Mouse (Mus musculus) left cerebral cortex, postnatal 36 days (tissue): ENCODE results near the gene Zfp398. TPM values are rescaled to one million over a fixed set of nuclear protein-coding genes. Genes with fewer than 3 reads are reported as not detected.
"Not testable (repeated sequence)": the region's sequence is repeated elsewhere in the genome, so short reads cannot be mapped to it uniquely, and the experiment has no call there.

ENCODE experiments used
- DNase-seq, 2 experiments: peaks; one replicate each; pipeline ENCODE4 v3.0.0; 2021 to 2022; ENCODE audit warnings: low spot score in 2 of 2, mixed read lengths in 1 of 2
- intact Hi-C: fragments of 180-260 bp; cut with DNase I; formaldehyde crosslinking; loops from one replicate; pipeline ENCODE4 v1.15.1; 2025
- total RNA-seq, 2 experiments: library from RNA; stranded (reverse); gene quantifications; 2 replicates each; pipeline ENCODE4 v1.2.3; 2021

Gene Zfp398
- total RNA-seq, 2 experiments from 2014 or later = 19.9 to 23.0 TPM

DNA sequence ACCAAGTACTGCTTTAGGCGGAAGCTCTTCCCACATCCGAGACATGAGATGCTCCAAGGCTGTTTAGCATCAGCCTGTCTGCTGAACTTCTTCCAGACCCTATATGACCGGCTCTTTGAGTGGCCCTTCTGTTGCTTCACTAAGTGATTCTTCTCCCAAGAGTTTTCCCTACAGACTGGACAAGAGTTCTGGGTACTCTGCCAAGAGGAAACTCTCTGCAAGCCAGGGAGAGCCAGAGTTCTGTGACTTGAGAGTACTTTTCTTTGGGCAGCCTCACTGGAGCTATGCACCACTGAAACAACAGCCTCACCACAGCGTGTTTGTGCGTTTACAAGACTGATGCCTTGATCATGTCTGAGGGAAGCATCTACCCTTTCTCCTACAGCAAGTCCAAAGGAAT is 14.2 kb upstream of the Zfp398 start:
- intact Hi-C loops = no loop called here
- no peak for DNase-seq

DNA sequence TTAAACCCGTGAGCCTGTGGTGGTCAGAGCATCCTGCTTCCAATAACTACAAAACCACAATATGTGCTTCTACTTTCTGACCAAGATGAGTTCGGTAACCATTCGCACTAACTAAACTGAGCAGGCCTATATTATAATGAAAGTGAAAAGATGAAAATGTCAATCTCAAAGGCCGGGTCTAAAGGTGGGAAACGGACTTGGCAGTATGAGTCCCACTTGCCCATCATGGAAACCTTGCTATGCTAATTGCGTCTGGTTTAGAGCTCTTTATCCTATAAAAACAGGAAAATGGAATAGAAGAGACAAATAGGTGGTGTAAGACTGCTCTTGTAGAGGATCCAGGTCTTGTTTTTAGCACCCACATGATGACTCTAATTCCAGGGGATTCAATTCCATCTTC is 13.7 kb upstream of the Zfp398 start:
- intact Hi-C loops = no loop called here
- no peak for DNase-seq

DNA sequence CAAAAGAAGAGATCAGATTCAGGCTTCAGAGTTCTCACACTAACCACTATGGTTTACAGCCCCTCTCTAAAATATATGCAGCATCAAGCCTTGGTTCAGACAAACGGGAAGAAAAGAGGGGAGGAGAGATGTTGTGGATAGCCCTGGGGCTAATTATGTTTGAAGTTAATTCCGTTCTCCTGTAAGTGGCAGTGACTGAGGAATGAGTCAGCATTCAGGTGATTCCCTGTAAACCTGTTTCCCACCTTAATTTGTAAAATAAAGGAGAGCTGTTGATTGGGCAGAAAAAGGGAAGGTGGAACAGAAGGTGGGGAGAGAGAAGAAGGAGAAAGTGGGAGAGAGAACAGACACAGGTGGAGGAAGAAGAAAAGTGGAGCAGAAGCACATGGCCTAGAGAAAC is 11.2 kb upstream of the Zfp398 start:
- intact Hi-C loops = no loop called here
- DNase-seq = no peak

DNA sequence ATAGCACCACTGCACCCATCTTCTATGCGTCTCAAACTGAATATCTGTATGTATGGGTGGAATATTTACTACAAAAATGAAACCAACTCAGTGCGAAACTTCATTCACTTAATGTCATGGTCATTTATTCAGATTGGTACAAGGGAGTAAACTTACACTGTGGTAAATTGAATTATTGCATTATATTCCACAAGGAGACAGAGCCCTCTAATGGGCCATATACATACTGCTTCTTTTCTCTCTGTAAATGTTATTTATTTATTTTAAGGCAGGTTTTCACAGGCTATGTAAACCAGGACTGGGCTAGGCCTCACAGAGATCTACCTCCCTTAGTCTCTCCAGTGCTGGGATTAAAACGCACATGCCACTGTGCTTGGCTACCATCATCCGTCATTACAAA is 8.0 kb upstream of the Zfp398 start:
- DNase-seq = no peak
- intact Hi-C loops = no loop called here

DNA sequence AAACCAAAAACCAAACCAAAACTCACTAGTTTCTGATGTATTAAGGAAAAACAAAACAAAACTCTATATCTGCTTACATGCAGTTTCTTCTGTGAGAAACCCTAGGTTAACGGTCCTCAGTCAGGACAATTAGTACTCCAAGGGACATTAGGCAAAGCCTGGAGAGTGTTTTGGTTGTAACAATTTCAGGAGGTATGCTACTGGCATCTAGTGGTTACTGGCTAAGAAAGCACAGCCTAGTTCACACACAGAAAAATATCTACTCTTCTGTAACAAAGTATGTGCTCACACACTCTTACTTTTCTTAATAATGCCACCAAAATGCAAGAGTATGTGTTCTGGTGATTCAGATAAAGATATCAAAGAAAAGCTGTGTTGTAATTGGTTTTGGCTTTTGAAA is 6.5 kb upstream of the Zfp398 start:
- intact Hi-C loops = no loop called here
- DNase-seq = no peak

DNA sequence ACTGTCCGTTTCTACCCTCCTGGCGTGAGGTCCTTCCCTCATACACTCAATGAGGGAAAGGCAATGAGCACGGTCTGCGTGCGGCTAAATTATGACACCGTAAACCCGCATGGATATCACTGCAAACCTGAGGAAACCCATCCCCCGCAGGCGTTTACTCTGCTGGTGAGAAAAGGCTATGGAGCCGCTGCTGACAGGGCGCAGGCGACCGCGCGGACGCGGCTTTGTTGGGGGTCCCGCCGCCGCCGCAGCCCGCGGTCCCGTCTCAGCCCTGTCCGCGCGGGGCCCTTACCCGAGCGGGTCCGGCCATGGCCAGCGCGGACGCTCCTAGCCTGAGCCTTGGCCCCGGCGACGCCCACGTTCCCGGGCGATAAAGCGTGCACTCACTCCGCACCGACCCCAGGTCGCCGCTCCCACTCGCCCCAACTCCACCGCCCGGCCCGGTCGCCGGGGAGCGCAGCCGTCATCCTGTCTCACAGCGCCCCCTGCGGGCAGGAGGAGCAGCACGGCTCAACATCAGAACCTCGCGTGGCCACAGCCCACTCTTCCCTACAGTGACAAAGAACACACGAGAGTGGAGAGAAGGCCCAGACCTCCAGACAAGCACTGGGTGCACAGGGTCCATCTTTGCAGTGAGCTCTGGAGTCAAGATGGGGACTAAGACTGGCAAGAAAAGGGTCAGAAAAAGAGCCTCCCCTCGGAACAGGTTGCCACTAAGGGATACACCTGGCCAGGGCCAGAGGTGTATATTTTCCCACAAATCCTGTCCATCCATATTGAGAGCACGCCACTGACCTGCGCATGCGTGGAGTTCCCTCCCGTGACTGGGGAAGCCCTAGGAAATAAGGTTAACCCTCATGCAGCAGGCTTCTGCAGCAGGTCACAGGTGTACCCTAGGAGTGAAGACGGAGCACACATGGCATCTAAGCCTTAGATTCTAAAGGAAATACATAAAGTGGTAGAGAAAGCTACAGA is 5.1 kb upstream of the Zfp398 start, which contains the start of gene Zfp786:
Gene Zfp786 (minus strand): TSS at position 764 of the 975 bp plus-strand sequence.
- intact Hi-C loops = no loop called here

DNA sequence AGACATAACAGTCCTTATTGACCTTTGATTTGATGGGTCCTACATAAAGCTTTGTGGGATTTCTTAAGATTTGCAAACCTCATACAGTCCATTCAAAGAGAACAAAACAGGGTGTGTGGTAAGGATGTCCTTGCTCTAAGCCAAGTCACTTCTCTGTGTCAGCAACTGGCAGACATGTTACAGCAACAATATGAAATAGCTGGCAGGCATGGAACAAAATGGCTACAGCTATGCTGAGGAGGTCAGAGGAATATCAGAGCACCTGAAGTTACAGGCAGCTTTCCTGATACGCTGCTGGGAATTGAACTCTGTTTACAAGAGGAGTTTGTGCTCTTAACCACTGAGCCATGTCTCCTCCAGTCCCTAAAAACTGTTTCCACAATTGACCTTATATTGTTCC is 3.2 kb upstream of the Zfp398 start:
- no peak for DNase-seq
- intact Hi-C loops = no loop called here

More for the DNA sequence above, 5.1 kb upstream of the Zfp398 start, which contains the start of gene Zfp786:
- DNase-seq = peak; percentile 91 to 92

DNA sequence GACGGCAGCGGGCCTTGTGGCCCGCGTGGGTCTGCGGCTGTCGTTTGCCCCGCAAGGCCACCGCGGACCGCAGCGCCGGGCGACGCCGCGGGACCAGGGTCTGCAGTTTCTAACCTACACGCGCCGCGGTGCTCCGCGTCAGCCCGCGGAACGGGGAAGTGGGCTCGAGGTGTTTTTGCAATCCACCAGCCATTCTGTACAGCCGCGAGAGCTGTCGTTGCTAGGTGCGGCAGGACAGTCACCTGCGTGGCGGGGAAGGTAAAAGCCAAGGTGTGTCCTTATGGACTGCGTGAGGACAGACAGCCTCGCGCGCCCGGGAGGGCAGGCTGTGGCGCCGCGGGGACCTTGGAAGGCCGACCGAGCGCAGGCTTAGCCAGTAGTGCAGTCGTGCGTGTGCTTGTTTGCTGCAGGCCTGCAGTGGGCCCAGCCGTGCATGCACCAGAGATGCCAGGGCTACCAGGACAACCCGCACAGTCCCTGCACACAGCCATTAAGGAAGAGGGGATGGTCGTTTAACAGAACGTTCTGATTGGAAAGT is 592 bp downstream of the Zfp398 start:
- DNase-seq = peak in 1 of 2 experiments; percentile 66
- intact Hi-C loops = loop anchor here (2.0 to 5.0 kb wide), 2 partner anchors 41 to 47 kb away; partner anchors contain the start of gene Zfp282

DNA sequence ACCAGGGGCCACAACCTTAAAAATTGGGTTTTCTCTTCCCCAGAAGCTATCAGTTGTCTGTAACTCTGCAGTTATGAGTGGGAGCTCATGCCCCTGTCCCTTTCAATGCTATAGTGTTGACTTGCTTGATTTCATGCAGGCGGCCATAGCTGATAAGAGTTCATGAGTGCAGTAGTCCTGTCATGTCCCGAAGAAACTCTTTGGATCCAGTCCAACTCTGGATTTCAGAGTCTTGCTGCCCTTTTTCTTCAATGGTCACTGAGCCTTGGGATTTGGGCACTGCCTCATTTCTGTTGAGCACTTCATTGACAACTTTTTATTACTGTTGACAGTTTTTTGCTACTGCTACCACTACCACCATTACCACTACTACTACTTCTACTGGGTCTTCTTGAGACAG is 2.2 kb downstream of the Zfp398 start:
- no peak for DNase-seq
- intact Hi-C loops = loop anchor here (5.0 kb wide), 1 partner anchor 40 kb away; the partner anchor contains the start of gene Zfp282

DNA sequence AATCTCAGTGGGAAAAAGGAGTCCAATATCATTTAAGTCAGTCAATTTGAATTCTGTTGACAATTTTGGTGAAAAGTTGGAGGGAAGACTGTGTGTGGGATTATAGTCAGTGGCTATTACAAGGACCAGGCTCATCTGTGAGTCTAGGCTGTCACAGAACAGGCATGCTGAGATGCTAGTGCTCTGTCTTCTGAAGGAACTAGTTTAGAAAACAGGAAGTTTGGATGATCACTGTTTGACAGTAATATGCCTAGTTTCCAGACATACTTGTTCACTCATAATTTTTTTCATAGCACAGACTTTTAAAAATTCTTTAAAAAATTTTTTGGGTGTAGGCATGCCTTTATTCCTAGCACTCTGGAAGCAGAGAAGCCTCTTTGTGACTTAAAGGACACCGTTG is 5.6 kb downstream of the Zfp398 start:
- no peak for DNase-seq
- intact Hi-C loops = no loop called here

DNA sequence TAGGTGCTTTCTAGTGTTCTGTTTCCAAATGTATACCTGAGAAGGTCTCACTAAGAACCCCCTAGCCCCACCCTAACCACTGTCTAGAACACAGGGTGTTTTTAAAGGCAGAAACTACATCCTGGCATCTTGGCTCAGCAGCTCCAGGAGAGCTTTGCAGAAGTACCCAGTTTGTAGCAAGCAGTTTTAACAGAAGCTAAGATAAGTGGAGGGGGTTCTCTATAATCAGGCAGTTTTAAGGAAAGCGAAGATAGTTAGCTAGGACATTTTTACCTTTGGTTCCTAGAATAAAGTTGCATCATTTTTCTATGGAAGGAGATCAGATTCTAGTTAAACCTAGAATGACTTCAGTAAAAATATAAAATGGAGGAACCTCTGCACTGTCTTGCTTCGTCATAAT is 6.4 kb downstream of the Zfp398 start:
- intact Hi-C loops = no loop called here
- no peak for DNase-seq

DNA sequence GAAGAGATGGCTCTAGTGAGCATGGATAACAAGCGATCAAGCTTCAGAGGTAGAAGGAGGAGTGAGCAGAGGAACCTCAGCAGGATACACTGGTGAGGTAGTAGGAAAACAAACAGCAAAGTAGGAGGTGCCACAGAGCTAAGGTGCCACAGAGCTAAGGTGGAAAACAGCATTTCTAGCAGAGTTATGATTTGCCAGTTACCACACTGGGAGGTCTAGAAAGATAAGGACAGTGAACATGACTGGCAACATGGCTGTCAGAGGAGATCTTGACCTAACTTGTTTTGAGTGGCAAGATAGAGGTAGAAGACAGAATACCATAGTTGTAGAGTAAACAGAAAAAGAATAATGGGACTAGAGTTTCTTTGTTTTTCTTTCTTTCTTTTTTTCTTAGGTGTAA is 6.9 kb downstream of the Zfp398 start:
- intact Hi-C loops = no loop called here

DNA sequence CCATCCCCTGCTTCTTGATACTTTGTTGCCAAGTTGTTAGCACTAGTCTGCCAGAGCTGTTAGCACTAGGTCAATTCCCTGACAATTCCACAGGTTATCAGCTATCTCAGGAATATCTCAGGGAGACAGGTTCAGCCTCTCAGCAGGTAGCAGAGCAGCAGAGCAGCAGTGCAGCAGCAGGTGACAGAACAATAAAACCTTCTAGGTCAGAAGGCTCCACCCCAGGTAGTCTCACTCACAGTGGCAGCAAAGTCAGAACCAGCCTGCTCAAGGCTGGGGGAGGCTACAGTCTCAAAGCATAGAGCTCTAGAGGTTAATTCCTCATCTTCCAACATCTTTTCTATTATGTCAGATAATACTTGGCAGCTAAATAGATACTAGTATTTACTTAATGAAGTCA is 10.3 kb downstream of the Zfp398 start:
- intact Hi-C loops = no loop called here
- DNase-seq = no peak

More for the DNA sequence above, 6.9 kb downstream of the Zfp398 start:
- no peak for DNase-seq

DNA sequence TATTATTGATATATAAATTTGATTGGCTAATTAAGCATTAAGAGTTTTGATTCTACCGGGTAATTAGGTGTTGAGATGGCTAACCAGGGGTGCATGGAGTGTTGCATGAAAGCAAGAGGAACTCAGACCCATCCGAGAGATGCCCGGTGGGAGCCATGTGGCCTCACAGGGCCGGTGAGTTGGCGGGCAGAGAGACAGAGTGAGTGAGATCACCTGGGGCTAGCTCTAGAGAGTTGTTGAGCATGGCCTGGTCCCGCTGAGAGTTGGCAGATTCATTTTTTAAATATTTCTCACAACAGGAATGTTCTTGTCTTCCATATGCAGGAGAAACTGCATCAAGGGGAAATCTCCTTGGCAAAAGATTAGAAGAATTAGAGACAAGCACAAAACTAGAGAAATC is 21.8 kb downstream of the Zfp398 start:
- DNase-seq = no peak
- intact Hi-C loops = no loop called here

DNA sequence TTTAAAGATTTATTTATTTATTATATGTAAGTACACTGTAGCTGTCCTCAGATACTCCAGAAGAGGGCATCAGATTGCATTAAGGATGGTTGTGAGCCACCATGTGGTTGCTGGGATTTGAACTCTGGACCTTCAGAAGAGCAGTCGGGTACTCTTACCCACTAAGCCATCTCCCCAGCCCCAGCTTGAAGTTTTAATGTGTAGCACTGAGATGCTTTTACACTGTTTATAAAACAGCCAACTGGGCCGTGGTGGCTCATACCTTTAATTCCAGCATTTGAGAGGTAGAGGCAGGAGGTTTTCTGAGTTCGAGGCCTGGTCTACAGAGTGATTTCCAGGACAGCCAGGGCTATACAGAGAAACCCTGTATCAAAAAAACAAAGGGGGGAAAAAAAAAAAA is 22.3 kb downstream of the Zfp398 start:
- DNase-seq, intact Hi-C loops: not testable (repeated sequence)

DNA sequence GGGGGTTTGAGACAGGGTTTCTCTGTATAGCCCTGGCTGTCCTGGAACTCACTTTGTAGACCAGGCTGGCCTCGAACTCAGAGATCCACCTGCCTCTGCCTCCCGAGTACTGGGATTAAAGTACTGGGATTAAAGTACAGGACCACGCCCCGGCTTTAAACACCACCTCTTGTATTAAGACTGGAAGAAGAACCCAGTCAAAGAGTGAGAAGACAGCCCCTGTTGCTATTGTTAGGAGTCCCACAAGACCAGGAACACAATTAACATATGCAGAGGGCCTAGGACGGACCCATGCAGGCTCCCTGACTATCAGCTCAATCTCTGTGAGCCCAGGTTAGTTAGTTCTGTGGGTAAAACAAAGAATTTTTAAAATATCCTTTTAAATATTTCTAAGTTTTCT is 36.8 kb downstream of the Zfp398 start:
- no peak for DNase-seq
- intact Hi-C loops = no loop called here

DNA sequence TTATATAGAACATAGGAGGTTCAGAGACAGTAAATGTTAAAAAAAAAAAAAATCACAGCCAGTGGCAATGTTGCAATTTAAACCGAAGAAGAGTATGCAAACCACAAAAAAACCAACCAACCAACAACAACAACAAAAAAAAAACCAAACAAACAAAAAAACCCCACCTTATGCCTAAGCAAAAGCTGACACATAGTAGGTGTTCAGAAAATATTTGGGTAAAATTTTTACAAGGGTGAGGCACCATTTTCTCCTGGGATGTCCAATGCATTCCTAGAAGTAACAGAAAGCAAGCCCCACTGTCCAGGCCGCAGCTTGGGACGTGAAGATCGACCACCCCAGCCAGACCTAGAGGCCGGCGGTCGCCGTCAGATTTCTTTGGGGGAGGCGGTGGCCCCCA is 41.6 kb downstream of the Zfp398 start, which contains the start of gene Zfp282:
Gene Zfp282 (plus strand): TSS at position 147 of the 400 bp plus-strand sequence.
- no peak for DNase-seq
- intact Hi-C loops = loop anchor here (5.0 kb wide), 2 partner anchors 40 to 45 kb away; partner anchors contain the start of genes Zfp212 and Zfp398

DNA sequence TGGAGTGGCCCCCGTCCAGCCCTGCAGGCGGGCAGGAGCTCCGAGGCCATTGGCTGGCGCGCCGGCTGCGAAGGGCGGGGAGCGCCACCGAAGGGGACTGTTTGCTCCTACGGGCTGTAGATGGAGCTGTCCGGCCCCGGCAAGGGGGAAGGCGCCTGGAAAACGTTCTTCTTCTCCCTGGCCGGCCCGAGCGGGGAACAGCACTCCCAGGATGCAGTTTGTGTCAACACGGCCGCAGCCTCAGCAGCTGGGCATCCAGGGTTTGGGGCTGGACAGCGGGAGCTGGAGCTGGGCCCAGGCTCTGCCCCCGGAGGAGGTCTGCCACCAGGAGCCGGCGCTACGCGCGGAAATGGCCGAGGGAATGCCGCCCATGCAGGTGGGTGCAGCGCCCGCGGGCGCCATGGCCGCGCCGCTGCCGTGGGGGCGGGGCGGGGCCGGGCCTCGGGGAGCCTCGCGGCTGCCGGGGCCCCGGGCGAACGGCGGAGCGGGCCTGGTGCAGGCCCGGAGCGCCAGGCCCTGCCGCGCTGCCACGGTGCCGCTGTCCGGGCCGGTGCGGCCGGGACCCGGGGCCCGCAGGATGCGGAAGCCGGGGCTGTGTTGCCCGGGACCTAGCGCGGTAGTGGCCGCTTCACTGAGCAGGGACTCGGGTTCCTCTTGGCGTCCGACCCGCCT is 42.1 kb downstream of the Zfp398 start:
- DNase-seq = peak; percentile 92 to 93
- intact Hi-C loops = loop anchor here (5.0 kb wide), 2 partner anchors 40 to 45 kb away; partner anchors contain the start of genes Zfp212 and Zfp398

DNA sequence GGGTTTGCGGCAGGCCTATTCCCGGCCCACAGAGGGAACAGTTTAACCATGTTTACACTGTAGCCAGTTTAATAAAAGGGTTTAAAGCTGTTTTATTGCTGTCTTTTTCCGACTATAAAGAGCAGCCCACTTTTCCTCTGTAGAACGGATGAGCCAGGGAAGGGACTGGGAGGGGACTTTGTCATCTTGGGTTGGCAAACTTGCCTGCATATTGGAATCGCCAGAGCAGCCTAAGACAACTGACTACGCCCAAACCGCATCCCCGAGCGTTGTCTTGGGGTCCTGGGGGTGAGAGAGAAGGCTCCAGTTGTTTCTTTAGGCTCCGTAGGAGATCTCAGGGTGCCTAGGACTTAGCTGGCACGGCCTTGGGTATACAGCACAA is 42.7 kb downstream of the Zfp398 start:
- intact Hi-C loops = loop anchor here (5.0 kb wide), 2 partner anchors 41 to 44 kb away; partner anchors contain the start of genes Zfp212 and Zfp398
- no peak for DNase-seq

DNA sequence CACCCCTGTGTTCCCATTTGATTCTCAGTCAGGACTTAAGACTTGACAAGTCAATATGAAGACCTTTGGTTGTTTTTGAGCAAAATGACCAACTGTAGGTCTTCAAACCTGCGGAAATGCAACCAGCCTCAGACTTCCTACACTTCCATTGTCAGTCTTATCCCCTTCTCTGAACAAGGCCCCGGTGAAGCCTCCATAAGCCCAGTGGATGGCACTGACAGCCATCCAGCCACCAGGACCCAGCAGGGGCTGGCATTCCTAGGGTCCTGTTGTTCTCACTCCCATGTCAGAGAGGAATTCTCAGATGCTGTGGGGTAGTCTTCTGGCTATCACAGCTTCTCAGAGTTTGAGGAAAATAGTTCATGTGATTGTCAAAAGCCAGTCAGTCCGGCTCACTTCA is 43.1 kb downstream of the Zfp398 start:
- no peak for DNase-seq
- intact Hi-C loops = loop anchor here (5.0 kb wide), 2 partner anchors 41 to 44 kb away; partner anchors contain the start of genes Zfp212 and Zfp398
